Mouse (Mus musculus): ENCODE measurements around the gene Xkrx. TPM values are rescaled to one million over a fixed set of nuclear protein-coding genes. Genes with fewer than 3 reads are reported as not detected.
A peak's percentile ranks its signal among the peaks of the same experiment; 100 is the strongest.
"Not testable (repeated sequence)": the region's sequence is repeated elsewhere in the genome, so short reads cannot be mapped to it uniquely, and the experiment has no call there.

Xkrx gene
- 0.30 and 1.2 TPM in 2 replicates for total RNA-seq (2014; fragmentation: Nextera tagmentation)
- 0.17 and 0.22 TPM in 2 replicates for total RNA-seq (2017)
- not detected in 2 replicates for polyA plus RNA-seq (2012)

GRCm38 (mm10) chrX:134162043-134162720 is at the start of gene Xkrx:
Xkrx (minus strand) TSS chrX:134162076.
- Histone ChIP-seq H3K4me3 (ENCODE audit: low read depth, low read length) (no peak within 1 kb of the TSS), H3K36me3 (replicated peaks) (no peaks in the 10 kb centered on the region), H3K4me1 (ENCODE audit: insufficient read depth, low read depth, low read length) (peaks cover 28% of the 10 kb centered on the region), H3K9me3 (replicated peaks) (no peaks in the 10 kb centered on the region), H3K27me3 (ENCODE audit: insufficient read depth, low read length) (peaks cover 9% of the 10 kb centered on the region)
- TF ChIP-seq GATA1 (IDR thresholded peaks at IDR 0.05; ENCODE audit: borderline replicate concordance, low read length), result no peak
- DNase-seq (ENCODE audit: low spot score) (no peak), ATAC-seq (ENCODE audit: extremely low read depth, insufficient number of reproducible peaks, low FRiP score, poor library complexity, severe bottlenecking) (no peak)

DNA sequence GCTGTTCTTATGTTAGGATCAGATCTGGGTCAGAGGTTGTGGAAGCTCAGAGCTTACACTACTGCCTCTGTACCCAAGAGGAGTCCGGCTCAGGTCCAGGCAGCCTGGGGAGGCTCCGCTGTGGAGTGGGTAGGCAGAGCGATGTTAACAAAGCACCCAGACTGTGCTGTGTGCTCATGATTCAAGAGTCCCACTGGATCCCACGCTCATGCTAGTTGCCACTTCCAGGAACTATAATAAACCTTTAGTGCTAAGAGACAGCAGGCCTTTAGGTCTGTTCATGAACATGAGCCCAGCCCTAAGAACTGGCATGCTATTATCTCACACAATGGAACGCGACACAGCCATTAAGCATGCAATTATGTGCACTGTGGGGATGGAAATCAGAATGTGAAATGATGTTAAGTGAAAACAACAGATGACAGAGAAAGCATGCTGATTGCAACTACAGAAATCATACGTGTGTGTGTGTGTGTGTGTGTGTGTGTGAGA is 49.3 kb upstream of the Xkrx start:
- H3K27me3 ChIP-seq (ENCODE audit: insufficient read depth, low read length), result no peaks in the 10 kb centered on the region
- DNase-seq (ENCODE audit: low spot score) (no peak), ATAC-seq (ENCODE audit: extremely low read depth, insufficient number of reproducible peaks, low FRiP score, poor library complexity, severe bottlenecking) (no peak)
- no peak for TF ChIP-seq CTCF (IDR thresholded peaks at IDR 0.05; ENCODE audit: low read depth, low read length)
- TF ChIP-seq GATA2 (IDR thresholded peaks at IDR 0.05; ENCODE audit: borderline replicate concordance, low read depth, low read length), result no peak
- TF ChIP-seq POLR2AphosphoS5 (IDR thresholded peaks at IDR 0.05; ENCODE audit: insufficient replicate concordance, low read depth, low read length), result no peak
- no peak for TF ChIP-seq GATA1 (IDR thresholded peaks at IDR 0.05; ENCODE audit: borderline replicate concordance, low read length)
- H3K36me3 ChIP-seq (replicated peaks), result peaks cover 31% of the 10 kb centered on the region
- H3K9me3 ChIP-seq (replicated peaks), result no peaks in the 10 kb centered on the region
- H3K4me3 ChIP-seq (ENCODE audit: low read depth, low read length), result no peak overlapping the region
- peaks cover 5% of the 10 kb centered on the region; the same call in 1 of the 2 replicates for H3K4me1 ChIP-seq (ENCODE audit: insufficient read depth, low read depth, low read length)

GRCm38 (mm10) chrX:134208491-134208890 is 46.6 kb upstream of the Xkrx start:
- TF ChIP-seq POLR2AphosphoS5 (IDR thresholded peaks at IDR 0.05; ENCODE audit: insufficient replicate concordance, low read depth, low read length), result no peak
- TF ChIP-seq GATA2 (IDR thresholded peaks at IDR 0.05; ENCODE audit: borderline replicate concordance, low read depth, low read length), result no peak
- no peak for TF ChIP-seq TAL1 (conservative IDR thresholded peaks at IDR 0.05; ENCODE audit: low read depth, low read length)
- no peak for TF ChIP-seq GATA1 (IDR thresholded peaks at IDR 0.05; ENCODE audit: borderline replicate concordance, low read length)
- TF ChIP-seq CTCF (IDR thresholded peaks at IDR 0.05; ENCODE audit: low read depth, low read length), result no peak
- DNase-seq (ENCODE audit: low spot score), result no peak
- Histone ChIP-seq H3K4me1 (ENCODE audit: insufficient read depth, low read depth, low read length) (peaks cover 5% of the 10 kb centered on the region; the same call in 1 of the 2 replicates), H3K27me3 (ENCODE audit: insufficient read depth, low read length) (no peaks in the 10 kb centered on the region), H3K4me3 (ENCODE audit: low read depth, low read length) (no peak overlapping the region), H3K36me3 (replicated peaks) (peaks cover 30% of the 10 kb centered on the region), H3K9me3 (replicated peaks) (no peaks in the 10 kb centered on the region)
- ATAC-seq (ENCODE audit: extremely low read depth, insufficient number of reproducible peaks, low FRiP score, poor library complexity, severe bottlenecking), result no peak

- DNase-seq (ENCODE audit: low spot score); H3K27me3 ChIP-seq (ENCODE audit: insufficient read depth, low read length); H3K36me3 ChIP-seq (replicated peaks); H3K9me3 ChIP-seq (replicated peaks); H3K4me1 ChIP-seq (ENCODE audit: insufficient read depth, low read depth, low read length); ATAC-seq (ENCODE audit: extremely low read depth, insufficient number of reproducible peaks, low FRiP score, poor library complexity, severe bottlenecking); H3K4me3 ChIP-seq (ENCODE audit: low read depth, low read length): not testable (repeated sequence)
Observed at GRCm38 (mm10) chrX:134187201-134187600, 25.3 kb upstream of the Xkrx start, which contains the start of gene Arl13a. Arl13a (plus strand) TSS chrX:134187501.

- H3K4me1 ChIP-seq (ENCODE audit: insufficient read depth, low read depth, low read length), result no peaks in the 10 kb centered on the region; the same call in 1 of the 2 replicates
- H3K27me3 ChIP-seq (ENCODE audit: insufficient read depth, low read length), result no peaks in the 10 kb centered on the region
- DNase-seq (ENCODE audit: low spot score) (no peak), ATAC-seq (ENCODE audit: extremely low read depth, insufficient number of reproducible peaks, low FRiP score, poor library complexity, severe bottlenecking) (no peak)
- no peaks in the 10 kb centered on the region for H3K9me3 ChIP-seq (replicated peaks)
- no peak overlapping the region for H3K4me3 ChIP-seq (ENCODE audit: low read depth, low read length)
- H3K36me3 ChIP-seq (replicated peaks), result no peaks in the 10 kb centered on the region
- TF ChIP-seq CTCF (IDR thresholded peaks at IDR 0.05; ENCODE audit: low read depth, low read length), result no peak
- TF ChIP-seq GATA1 (IDR thresholded peaks at IDR 0.05; ENCODE audit: borderline replicate concordance, low read length), result no peak
Observed at GRCm38 (mm10) chrX:134174699-134175098, 12.8 kb upstream of the Xkrx start.

DNA sequence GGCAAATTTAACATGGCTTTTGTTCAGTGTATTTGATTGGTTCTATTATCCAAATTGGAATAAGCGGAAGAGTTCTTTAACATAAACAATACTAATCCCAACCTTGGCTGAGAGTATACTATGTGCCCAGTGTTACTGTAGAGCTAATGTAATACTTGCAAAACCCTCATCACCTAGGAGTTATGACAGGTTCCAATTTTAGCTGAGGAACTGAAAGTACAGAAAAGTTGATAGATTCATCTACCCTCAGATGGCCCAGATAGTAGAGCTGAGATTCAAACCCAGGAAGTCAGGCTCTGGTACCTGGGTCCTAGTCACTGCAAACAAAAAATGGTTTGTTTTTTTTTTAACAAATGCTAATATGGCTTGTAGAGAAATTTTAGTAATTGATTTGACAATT is 8.7 kb upstream of the Xkrx start:
- H3K4me3 ChIP-seq (ENCODE audit: low read depth, low read length), result no peak overlapping the region
- DNase-seq (ENCODE audit: low spot score) (no peak), ATAC-seq (ENCODE audit: extremely low read depth, insufficient number of reproducible peaks, low FRiP score, poor library complexity, severe bottlenecking) (no peak)
- TF ChIP-seq GATA1 (IDR thresholded peaks at IDR 0.05; ENCODE audit: borderline replicate concordance, low read length) (no peak), GATA2 (IDR thresholded peaks at IDR 0.05; ENCODE audit: borderline replicate concordance, low read depth, low read length) (no peak), CTCF (IDR thresholded peaks at IDR 0.05; ENCODE audit: low read depth, low read length) (no peak), TAL1 (conservative IDR thresholded peaks at IDR 0.05; ENCODE audit: low read depth, low read length) (no peak), POLR2AphosphoS5 (IDR thresholded peaks at IDR 0.05; ENCODE audit: insufficient replicate concordance, low read depth, low read length) (no peak)
- no peaks in the 10 kb centered on the region for H3K9me3 ChIP-seq (replicated peaks)
- H3K27me3 ChIP-seq (ENCODE audit: insufficient read depth, low read length), result no peaks in the 10 kb centered on the region
- H3K4me1 ChIP-seq (ENCODE audit: insufficient read depth, low read depth, low read length), result no peaks in the 10 kb centered on the region; the same call in 1 of the 2 replicates
- H3K36me3 ChIP-seq (replicated peaks), result no peaks in the 10 kb centered on the region

DNA sequence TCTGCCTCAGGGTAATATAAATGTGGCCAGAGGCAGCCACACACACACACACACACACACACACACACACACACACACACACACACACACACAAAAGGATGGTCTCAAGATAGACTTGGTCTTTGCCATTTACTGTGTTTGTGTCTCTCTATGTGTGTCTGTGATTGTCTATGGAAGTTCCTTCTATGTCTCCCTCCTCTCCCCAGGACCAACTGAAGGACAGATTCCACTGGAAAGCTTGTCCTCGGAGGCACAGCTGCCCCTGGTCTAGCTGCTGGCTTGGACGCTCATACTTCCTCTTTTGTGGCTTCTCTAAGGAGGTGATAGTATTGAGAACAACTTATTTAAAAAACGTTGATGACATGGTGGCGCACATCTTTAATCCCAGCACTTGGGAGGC is 1.6 kb upstream of the Xkrx start:
- ATAC-seq (ENCODE audit: extremely low read depth, insufficient number of reproducible peaks, low FRiP score, poor library complexity, severe bottlenecking), result no peak
- peaks cover 22% of the 10 kb centered on the region for H3K4me1 ChIP-seq (ENCODE audit: insufficient read depth, low read depth, low read length)
- TF ChIP-seq POLR2AphosphoS5 (IDR thresholded peaks at IDR 0.05; ENCODE audit: insufficient replicate concordance, low read depth, low read length) (no peak), CTCF (IDR thresholded peaks at IDR 0.05; ENCODE audit: low read depth, low read length) (no peak), GATA1 (IDR thresholded peaks at IDR 0.05; ENCODE audit: borderline replicate concordance, low read length) (no peak), TAL1 (conservative IDR thresholded peaks at IDR 0.05; ENCODE audit: low read depth, low read length) (no peak), GATA2 (IDR thresholded peaks at IDR 0.05; ENCODE audit: borderline replicate concordance, low read depth, low read length) (no peak)
- H3K36me3 ChIP-seq (replicated peaks), result no peaks in the 10 kb centered on the region
- H3K4me3 ChIP-seq (ENCODE audit: low read depth, low read length), result no peak overlapping the region
- DNase-seq (ENCODE audit: low spot score), result peak; percentile 4
- peaks cover 9% of the 10 kb centered on the region for H3K27me3 ChIP-seq (ENCODE audit: insufficient read depth, low read length)
- H3K9me3 ChIP-seq (replicated peaks), result no peaks in the 10 kb centered on the region
